Mouse (Mus musculus) Patski (cell line): ENCODE data around the gene Rin3. TPM values are rescaled to one million over a fixed set of nuclear protein-coding genes. Genes with fewer than 3 reads are reported as not detected.

Experiments
- ATAC-seq: fragments of 100-300 bp; one replicate; pipeline ENCODE4 v1.8.0; 2021
- CTCF ChIA-PET: fragments of 350-600 bp; sonication (Branson Sonifier 250); formaldehyde crosslinking; loops from one replicate; lab custom pipeline; 2022; ENCODE audit warnings: inconsistent platforms; lab: Charles Lee
- POLR2A ChIA-PET: fragments of 350-600 bp; sonication (Branson Sonifier 250); formaldehyde crosslinking; loops from one replicate; lab custom pipeline; 2022; ENCODE audit warnings: antibody characterized with exemption, inconsistent platforms; lab: Charles Lee
- DNase-seq: peaks from one replicate; pipeline ENCODE4 v3.0.0-alpha.2; 2011; ENCODE audit warnings: low read depth, low spot score
- H3K27me3 ChIP-seq: fragments of 371-371 bp; one replicate; pipeline ENCODE4 v1.5.1; 2021
- CTCF ChIP-seq: fragments of 100-300 bp; IDR thresholded peaks from one replicate; pipeline ENCODE4 v1.5.1; 2021
- in situ Hi-C: fragments of 300-500 bp; cut with MboI; formaldehyde crosslinking; loops from 3 replicates; pipeline ENCODE4 v1.11.1; 2018; ENCODE audit warnings: low pct_unique_long_range_greater_than_20kb, mixed read lengths
- polyA plus RNA-seq: library from polyadenylated mRNA; unstranded; gene quantifications from one replicate; pipeline ENCODE4 v1.2.3, GENCODE M21; 2021

The Rin3 gene
- polyA plus RNA-seq, 1 experiment from 2014 or later = 31.6 TPM

DNA sequence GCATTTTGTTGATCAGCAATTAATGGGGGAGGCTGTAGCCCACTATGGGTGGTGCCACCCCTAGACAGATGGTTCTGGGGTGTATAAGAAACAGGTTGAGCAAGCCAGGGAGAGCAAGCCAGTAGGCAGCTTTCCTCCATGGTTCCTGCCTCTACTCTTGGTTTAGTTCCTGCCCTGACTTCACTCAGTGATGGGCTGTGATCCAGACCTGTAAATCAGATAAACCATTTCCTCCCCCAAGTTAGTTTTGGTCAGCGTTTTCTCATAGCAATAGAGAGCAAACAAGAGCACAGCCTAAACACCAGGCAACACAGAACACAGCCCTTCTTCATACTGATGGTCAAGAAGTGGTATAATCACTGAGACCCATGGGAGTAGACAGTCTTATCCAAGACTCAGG is 18.7 kb downstream of the Rin3 start:
- ChIA-PET CTCF (no interaction called here), POLR2A (no interaction called here)
- H3K27me3 ChIP-seq = no peaks in the 10 kb centered on the region
- TF ChIP-seq CTCF = no peak
- in situ Hi-C loops = no loop called here
- no peak for DNase-seq
- ATAC-seq = no peak

DNA sequence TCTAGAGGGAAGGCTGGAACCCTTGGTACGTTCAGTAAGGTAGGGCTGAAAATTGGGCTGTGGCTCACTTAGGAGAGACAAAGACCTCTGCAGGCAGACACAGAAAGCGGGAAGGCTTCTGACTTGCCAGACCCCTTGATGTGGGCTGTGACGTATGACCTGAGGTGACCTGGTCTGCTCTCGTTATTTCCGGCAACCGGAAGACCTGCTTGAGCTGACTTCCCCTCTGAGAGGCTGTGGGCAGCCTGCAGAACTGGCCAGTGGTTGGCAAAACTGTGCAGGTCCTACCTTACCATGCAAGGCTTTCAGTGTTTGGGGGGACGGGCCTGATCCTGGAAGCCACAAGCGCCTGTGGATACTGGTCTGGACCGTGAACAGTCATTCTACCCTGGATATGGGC is 19.5 kb downstream of the Rin3 start:
- in situ Hi-C loops = no loop called here
- DNase-seq = no peak
- ChIA-PET POLR2A (no interaction called here), CTCF (no interaction called here)
- no peak for TF ChIP-seq CTCF
- H3K27me3 ChIP-seq = no peaks in the 10 kb centered on the region
- ATAC-seq = no peak

- ChIA-PET POLR2A (no interaction called here), CTCF (no interaction called here)
- no peak for ATAC-seq
Measured at GRCm38 (mm10) chr12:102302831-102303351, 20.0 kb downstream of the Rin3 start.

DNA sequence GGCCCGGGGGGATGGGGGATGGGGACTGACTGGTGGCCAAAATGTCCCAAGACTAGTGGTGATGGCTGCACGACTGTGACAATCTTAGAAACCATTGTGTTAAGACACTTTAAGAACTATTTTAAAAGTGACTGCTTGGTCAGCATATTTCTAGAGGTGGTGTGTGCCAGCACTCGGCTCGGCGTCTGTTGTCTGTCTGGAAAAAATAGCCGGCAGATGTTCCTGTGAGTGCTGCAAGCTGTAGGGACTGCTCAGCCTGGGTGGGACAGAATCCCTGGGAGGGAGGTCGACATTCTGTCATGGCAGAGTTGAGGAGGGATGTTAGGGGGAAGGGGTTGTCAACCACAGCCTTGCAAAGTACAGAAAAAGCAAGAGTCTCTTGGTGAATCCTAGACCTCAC is 21.0 kb downstream of the Rin3 start:
- H3K27me3 ChIP-seq = no peaks in the 10 kb centered on the region
- no peak for DNase-seq
- in situ Hi-C loops = no loop called here
- TF ChIP-seq CTCF = no peak
- ChIA-PET POLR2A (no interaction called here), CTCF (no interaction called here)
- ATAC-seq = no peak

More at GRCm38 (mm10) chr12:102302831-102303351, 20.0 kb downstream of the Rin3 start:
- in situ Hi-C loops = no loop called here
- no peaks in the 10 kb centered on the region for H3K27me3 ChIP-seq
- TF ChIP-seq CTCF = no peak
- DNase-seq = no peak

- no peak for ATAC-seq
- ChIA-PET CTCF (interaction anchor here (1.8 kb wide), 1 partner anchor 8 kb away, joined by 3 read pairs; no protein-coding TSS in a partner anchor), POLR2A (interaction anchor here (0.6 kb wide), 1 partner anchor 18 kb away, joined by 4 read pairs; no protein-coding TSS in a partner anchor)
- H3K27me3 ChIP-seq = no peaks in the 10 kb centered on the region
- in situ Hi-C loops = no loop called here
- no peak for TF ChIP-seq CTCF
- no peak for DNase-seq
Measured at GRCm38 (mm10) chr12:102305069-102305836, 22.4 kb downstream of the Rin3 start.

- DNase-seq (no peak), ATAC-seq (peak; percentile 20)
- TF ChIP-seq CTCF = no peak
- POLR2A ChIA-PET = interaction anchor here (1.3 kb wide), 1 partner anchor 83 kb away, joined by 3 read pairs; no protein-coding TSS in a partner anchor
- CTCF ChIA-PET = interaction anchor here (1.6 kb wide), 1 partner anchor 14 kb away, joined by 4 read pairs; no protein-coding TSS in a partner anchor
- in situ Hi-C loops = no loop called here
- H3K27me3 ChIP-seq = no peaks in the 10 kb centered on the region
Measured at GRCm38 (mm10) chr12:102308001-102308456, 25.2 kb downstream of the Rin3 start.

DNA sequence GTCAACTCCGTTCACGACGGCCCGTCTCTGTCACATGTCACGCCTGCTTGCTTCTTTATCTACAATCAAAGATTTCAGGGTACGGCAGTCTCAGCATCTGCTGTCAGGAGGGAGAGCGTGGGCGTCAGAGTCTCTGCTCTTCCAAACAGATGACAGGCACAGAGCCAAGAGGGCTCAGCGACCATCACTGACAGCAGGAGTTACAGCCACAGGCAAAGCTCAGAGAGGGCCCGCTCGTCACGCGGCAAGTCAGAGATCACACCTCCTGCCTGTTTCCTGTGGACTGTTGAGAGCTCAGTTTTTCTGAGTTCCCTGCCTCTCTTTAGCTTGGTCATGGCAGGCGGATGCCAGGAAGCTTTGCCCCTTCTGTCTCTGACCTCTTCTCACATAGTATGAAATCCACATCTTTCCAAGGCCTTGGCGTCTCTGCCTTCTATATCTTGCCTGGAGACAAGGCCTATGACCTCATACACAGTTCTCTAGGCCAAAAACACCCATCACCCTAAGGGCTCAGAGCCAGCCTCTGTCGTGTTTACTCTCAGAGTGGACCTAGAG is 25.7 kb downstream of the Rin3 start:
- ATAC-seq (no peak), DNase-seq (no peak)
- no peak for TF ChIP-seq CTCF
- in situ Hi-C loops = no loop called here
- no peaks in the 10 kb centered on the region for H3K27me3 ChIP-seq
- CTCF ChIA-PET = no interaction called here
- POLR2A ChIA-PET = interaction anchor here (1.0 to 1.3 kb wide), 2 partner anchors 12 to 84 kb away, joined by 3 to 4 read pairs; no protein-coding TSS in a partner anchor

- no peak for TF ChIP-seq CTCF
- in situ Hi-C loops = no loop called here
- ChIA-PET CTCF (no interaction called here), POLR2A (interaction anchor here (1.0 to 1.3 kb wide), 2 partner anchors 13 to 85 kb away, joined by 3 to 4 read pairs; no protein-coding TSS in a partner anchor)
- DNase-seq (no peak), ATAC-seq (no peak)
- H3K27me3 ChIP-seq = no peaks in the 10 kb centered on the region
Measured at GRCm38 (mm10) chr12:102309099-102309799, 26.4 kb downstream of the Rin3 start.

DNA sequence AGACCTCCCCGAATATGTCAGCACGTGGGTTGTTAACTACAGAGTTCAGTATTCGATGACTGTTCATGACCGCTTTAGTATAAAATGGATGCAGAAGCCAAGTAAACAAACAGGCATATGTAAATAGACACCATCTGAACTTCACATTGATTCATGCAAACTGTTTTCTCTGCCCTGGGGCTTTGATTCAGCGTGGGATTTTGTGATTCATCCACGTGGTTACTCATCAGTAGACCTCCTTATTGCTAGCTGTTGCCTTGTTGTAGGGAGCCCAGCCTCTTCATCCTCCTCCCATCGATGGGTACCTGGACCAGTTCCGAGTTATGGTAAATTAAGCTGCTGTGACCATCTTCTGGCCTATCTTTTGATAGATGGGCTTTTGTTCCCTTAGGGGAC is 26.9 kb downstream of the Rin3 start:
- DNase-seq (no peak), ATAC-seq (no peak)
- ChIA-PET POLR2A (no interaction called here), CTCF (no interaction called here)
- no peaks in the 10 kb centered on the region for H3K27me3 ChIP-seq
- no peak for TF ChIP-seq CTCF
- in situ Hi-C loops = no loop called here

DNA sequence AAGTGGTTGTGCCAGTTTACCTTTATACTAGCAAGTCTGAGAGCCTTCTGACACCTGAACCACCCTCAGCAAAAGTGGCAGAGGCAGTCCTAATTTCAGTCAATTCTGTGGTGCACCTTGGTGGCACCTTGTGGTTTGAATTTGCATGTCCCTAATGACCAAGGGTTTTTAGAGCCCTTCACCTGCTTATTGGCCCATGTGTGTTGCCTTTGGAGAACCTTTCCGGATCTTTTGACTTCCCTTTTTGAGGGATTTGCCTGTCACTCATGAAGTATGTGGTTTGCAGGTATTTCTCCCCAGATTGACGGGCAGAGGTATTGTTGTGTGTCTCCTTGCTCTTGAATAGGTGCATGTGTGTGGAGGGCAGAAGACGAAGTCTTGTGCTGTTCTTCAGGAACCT is 27.4 kb downstream of the Rin3 start:
- in situ Hi-C loops = no loop called here
- DNase-seq (no peak), ATAC-seq (no peak)
- no peak for TF ChIP-seq CTCF
- CTCF ChIA-PET = no interaction called here
- H3K27me3 ChIP-seq = no peaks in the 10 kb centered on the region
- POLR2A ChIA-PET = no interaction called here
